Mouse (Mus musculus): ENCODE measurements around the gene Bcl7c. TPM values are rescaled to one million over a fixed set of nuclear protein-coding genes. Genes with fewer than 3 reads are reported as not detected.

The Bcl7c gene
- total and polyA plus RNA-seq, 3 experiments = 13.5 to 34.5 (median 34.1) TPM

DNA sequence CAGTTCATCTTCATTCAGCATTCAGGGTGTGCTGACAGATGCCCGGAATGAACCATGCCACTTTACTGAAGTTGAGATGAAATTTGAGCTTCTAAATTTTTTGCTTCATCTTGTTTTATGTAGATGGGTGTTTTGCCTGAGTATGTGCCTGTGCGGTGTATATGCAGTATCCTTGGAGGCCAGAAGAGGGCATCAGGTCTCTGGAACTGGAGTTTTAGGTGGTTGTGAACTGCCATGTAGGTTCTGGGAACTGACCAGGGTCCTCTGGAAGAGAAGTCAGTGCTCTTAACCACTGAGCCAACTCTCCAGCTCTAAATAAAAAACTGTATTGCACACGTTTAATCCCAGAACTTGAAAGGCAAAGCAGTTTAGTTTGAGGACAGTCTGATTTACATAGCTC, 47.9 kb downstream of the Bcl7c start:
- H3K27ac ChIP-seq = no peak overlapping the region
- no peaks in the 10 kb centered on the region for H3K79me2 ChIP-seq (replicated peaks; ENCODE audit: control insufficient read depth, insufficient read depth, low read length)
- no peaks in the 10 kb centered on the region for H3K27me3 ChIP-seq (ENCODE audit: control insufficient read depth, insufficient read depth, low read length)
- no peak overlapping the region for H3K4me3 ChIP-seq
- 87% methylated on average over 3 of the region's 3 CpGs for WGBS
- H3K36me3 ChIP-seq (ENCODE audit: control insufficient read depth, insufficient read depth, low read length) = no peaks in the 10 kb centered on the region
- H3K4me1 ChIP-seq (ENCODE audit: control insufficient read depth, insufficient read depth, low read length) = no peaks in the 10 kb centered on the region
- TF ChIP-seq POLR2A (IDR thresholded peaks at IDR 0.05; ENCODE audit: insufficient read depth, low read depth, low read length) (no peak), CTCF (IDR thresholded peaks at IDR 0.05) (peak; percentile 24; the same call in 1 of the 2 replicates)
- no peak for DNase-seq
- intact Hi-C loops (cut with DNase I) = no loop called here
- H3K9ac ChIP-seq (ENCODE audit: low read depth, low read length) = no peak overlapping the region

DNA sequence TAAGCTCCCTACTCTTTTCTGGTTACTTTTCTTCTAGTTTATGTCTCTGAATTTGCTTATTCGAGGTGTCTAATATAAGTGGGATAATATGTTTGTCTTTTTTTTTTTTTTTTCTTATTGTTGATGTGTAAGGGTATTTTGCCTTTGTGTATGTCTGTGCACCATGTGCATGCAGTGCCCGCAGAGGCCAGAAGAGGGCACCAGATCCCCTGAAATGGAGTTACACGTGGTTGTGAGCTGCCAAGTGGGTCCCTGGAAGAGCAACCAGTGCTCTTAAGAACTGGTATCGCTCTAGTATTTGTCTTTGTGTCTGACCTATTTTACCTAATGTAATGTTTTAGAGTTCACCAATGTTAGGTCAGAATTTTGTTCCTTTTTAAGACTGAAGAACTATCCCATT, 51.8 kb downstream of the Bcl7c start:
- Histone ChIP-seq H3K9ac (ENCODE audit: low read depth, low read length) (no peak overlapping the region), H3K36me3 (ENCODE audit: control insufficient read depth, insufficient read depth, low read length) (no peaks in the 10 kb centered on the region), H3K4me1 (ENCODE audit: control insufficient read depth, insufficient read depth, low read length) (no peaks in the 10 kb centered on the region), H3K79me2 (replicated peaks; ENCODE audit: control insufficient read depth, insufficient read depth, low read length) (no peaks in the 10 kb centered on the region), H3K27ac (no peak overlapping the region), H3K4me3 (no peak overlapping the region), H3K27me3 (ENCODE audit: control insufficient read depth, insufficient read depth, low read length) (no peaks in the 10 kb centered on the region)
- DNase-seq = peak; percentile 13 to 61
- intact Hi-C loops (cut with DNase I) = no loop called here
- WGBS = 33% methylated on average over 4 of the region's 4 CpGs
- TF ChIP-seq CTCF (IDR thresholded peaks at IDR 0.05) (peak; percentile 72), POLR2A (IDR thresholded peaks at IDR 0.05; ENCODE audit: insufficient read depth, low read depth, low read length) (no peak)

DNA sequence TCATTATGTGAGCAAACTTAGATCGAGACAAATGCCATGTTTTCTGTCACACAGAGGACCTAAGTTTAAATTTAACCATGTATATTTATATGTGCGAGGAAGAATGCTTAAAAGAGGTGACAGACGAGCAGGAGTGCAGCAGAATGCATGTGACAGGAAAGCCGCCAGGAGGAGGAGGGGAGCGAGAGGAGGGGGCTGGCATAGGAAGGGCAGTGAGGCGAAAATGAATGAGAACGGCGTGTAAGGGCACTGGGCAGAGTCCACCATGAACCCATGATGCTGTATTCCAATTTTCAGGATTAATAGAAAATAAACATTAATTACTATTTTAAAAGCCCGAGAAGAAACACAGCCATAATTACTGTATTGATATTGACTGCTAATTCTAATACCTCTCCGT, 54.4 kb downstream of the Bcl7c start:
- 78% methylated on average over 10 of the region's 10 CpGs for WGBS
- intact Hi-C loops (cut with DNase I) = no loop called here
- H3K27ac ChIP-seq = no peak overlapping the region
- TF ChIP-seq CTCF (IDR thresholded peaks at IDR 0.05) = no peak
- no peak for TF ChIP-seq EP300 (IDR thresholded peaks at IDR 0.05; ENCODE audit: insufficient read depth, low read depth, low read length)
- no peak for TF ChIP-seq POLR2A (IDR thresholded peaks at IDR 0.05; ENCODE audit: insufficient read depth, low read depth, low read length)
- no peaks in the 10 kb centered on the region for H3K79me2 ChIP-seq (replicated peaks; ENCODE audit: control insufficient read depth, insufficient read depth, low read length)
- no peaks in the 10 kb centered on the region for H3K27me3 ChIP-seq (ENCODE audit: control insufficient read depth, insufficient read depth, low read length)
- H3K36me3 ChIP-seq (ENCODE audit: control insufficient read depth, insufficient read depth, low read length) = no peaks in the 10 kb centered on the region
- no peak for DNase-seq
- no peak overlapping the region for H3K9ac ChIP-seq (ENCODE audit: low read depth, low read length)
- H3K4me3 ChIP-seq = no peak overlapping the region
- no peaks in the 10 kb centered on the region for H3K4me1 ChIP-seq (ENCODE audit: control insufficient read depth, insufficient read depth, low read length)

DNA sequence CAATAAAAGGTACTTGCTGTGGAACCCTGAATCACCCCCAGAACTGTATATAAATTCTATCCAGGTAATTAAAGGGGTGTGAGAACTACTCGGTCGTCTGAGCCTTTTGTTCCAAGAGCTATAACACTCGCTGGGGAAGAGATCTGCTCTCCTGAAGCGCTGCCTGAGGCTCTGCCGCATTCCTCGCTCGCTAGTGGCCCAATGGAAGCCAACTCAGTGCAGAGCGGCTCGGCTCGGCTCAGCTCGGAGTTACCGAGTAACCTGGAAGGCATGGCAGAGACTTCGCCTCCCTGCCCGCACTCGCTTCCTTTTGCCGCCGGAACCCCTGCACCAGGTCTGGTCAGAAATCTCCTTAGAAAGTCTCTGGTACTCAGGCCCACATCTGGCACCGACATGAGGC, 56.7 kb downstream of the Bcl7c start:
- no peak overlapping the region for H3K4me3 ChIP-seq
- DNase-seq = no peak
- TF ChIP-seq POLR2A (IDR thresholded peaks at IDR 0.05; ENCODE audit: insufficient read depth, low read depth, low read length) (no peak), EP300 (IDR thresholded peaks at IDR 0.05; ENCODE audit: insufficient read depth, low read depth, low read length) (no peak), CTCF (IDR thresholded peaks at IDR 0.05) (no peak)

DNA sequence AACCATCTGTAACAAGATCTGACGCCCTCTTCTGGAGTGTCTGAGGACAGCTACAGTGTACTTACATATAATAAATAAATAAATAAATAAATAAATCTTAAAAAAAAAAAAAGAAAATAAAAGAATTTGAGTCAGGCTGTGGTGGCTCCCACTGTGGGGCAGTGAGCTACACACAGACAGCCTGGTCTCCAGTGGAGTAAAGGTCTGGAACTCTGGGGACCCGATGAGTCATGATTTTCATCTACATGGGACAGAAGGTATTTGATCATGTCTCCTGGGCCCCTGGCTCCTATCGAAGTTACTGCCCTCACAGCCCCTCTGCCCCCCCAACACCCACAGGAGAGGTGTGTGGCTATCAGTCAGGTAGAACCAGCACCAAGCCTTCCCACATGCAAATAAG, 57.1 kb downstream of the Bcl7c start:
- WGBS = 70% methylated on average over 2 of the region's 3 CpGs
- Histone ChIP-seq H3K4me1 (ENCODE audit: control insufficient read depth, insufficient read depth, low read length) (no peaks in the 10 kb centered on the region), H3K27me3 (ENCODE audit: control insufficient read depth, insufficient read depth, low read length) (no peaks in the 10 kb centered on the region), H3K79me2 (replicated peaks; ENCODE audit: control insufficient read depth, insufficient read depth, low read length) (no peaks in the 10 kb centered on the region), H3K9ac (ENCODE audit: low read depth, low read length) (no peak overlapping the region), H3K4me3 (no peak overlapping the region), H3K27ac (no peak overlapping the region), H3K36me3 (ENCODE audit: control insufficient read depth, insufficient read depth, low read length) (no peaks in the 10 kb centered on the region)
- no peak for TF ChIP-seq CTCF (IDR thresholded peaks at IDR 0.05)
- no peak for TF ChIP-seq POLR2A (IDR thresholded peaks at IDR 0.05; ENCODE audit: insufficient read depth, low read depth, low read length)
- intact Hi-C loops (cut with DNase I) = no loop called here
- no peak for DNase-seq

More for the DNA sequence above, 56.7 kb downstream of the Bcl7c start:
- Histone ChIP-seq H3K4me1 (ENCODE audit: control insufficient read depth, insufficient read depth, low read length) (no peaks in the 10 kb centered on the region), H3K27ac (no peak overlapping the region), H3K36me3 (ENCODE audit: control insufficient read depth, insufficient read depth, low read length) (no peaks in the 10 kb centered on the region), H3K79me2 (replicated peaks; ENCODE audit: control insufficient read depth, insufficient read depth, low read length) (no peaks in the 10 kb centered on the region), H3K27me3 (ENCODE audit: control insufficient read depth, insufficient read depth, low read length) (no peaks in the 10 kb centered on the region), H3K9ac (ENCODE audit: low read depth, low read length) (no peak overlapping the region)
- 13% methylated on average over 18 of the region's 18 CpGs for WGBS
- intact Hi-C loops (cut with DNase I) = no loop called here

DNA sequence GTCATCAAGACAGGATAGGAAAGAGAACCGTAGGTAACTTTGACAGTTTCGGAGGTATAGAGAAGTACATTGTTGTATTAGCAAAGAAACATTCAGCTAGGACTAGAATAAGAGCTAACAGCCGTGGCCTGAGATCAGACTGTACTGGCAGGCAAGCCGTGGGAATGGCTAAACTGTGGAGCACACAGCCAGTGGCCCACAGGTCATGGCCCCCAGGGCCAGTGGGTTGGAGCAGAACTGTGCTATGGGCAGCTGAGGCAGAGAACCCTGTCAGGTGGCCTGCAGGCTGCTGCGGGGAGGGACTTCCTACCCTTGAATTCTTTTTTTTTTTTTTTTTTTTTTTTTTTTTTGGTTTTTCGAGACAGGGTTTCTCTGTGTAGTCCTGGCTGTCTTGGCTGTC, 59.5 kb downstream of the Bcl7c start:
- Histone ChIP-seq H3K36me3 (ENCODE audit: control insufficient read depth, insufficient read depth, low read length) (no peaks in the 10 kb centered on the region), H3K27ac (no peak overlapping the region), H3K4me1 (ENCODE audit: control insufficient read depth, insufficient read depth, low read length) (no peaks in the 10 kb centered on the region), H3K27me3 (ENCODE audit: control insufficient read depth, insufficient read depth, low read length) (no peaks in the 10 kb centered on the region), H3K79me2 (replicated peaks; ENCODE audit: control insufficient read depth, insufficient read depth, low read length) (no peaks in the 10 kb centered on the region), H3K9ac (ENCODE audit: low read depth, low read length) (no peak overlapping the region), H3K4me3 (no peak overlapping the region)
- no peak for TF ChIP-seq CTCF (IDR thresholded peaks at IDR 0.05)
- intact Hi-C loops (cut with DNase I) = loop anchor here (5.0 kb wide), 1 partner anchor 47 kb away; no protein-coding TSS in a partner anchor
- 76% methylated on average over 6 of the region's 6 CpGs for WGBS
- no peak for DNase-seq
